Mouse (Mus musculus): ENCODE results near the gene She. TPM values are rescaled to one million over a fixed set of nuclear protein-coding genes. Genes with fewer than 3 reads are reported as not detected.

She gene
- 18.5 TPM for polyA plus RNA-seq (2014; fragmentation: Illumina TruSeq; extraction: RNeasy Lipid Tissue Mini Kit (QIAGEN cat#74804))

GRCm38 (mm10) chr3:89830815-89831591 is at the start of gene She:
Gene She (plus strand): TSS chr3:89831370.

Other genes starting within 250 kb of the She start
- gene Adar, start 116.3 kb upstream of the She start, polyA plus RNA-seq (2014; fragmentation: Illumina TruSeq; extraction: RNeasy Lipid Tissue Mini Kit (QIAGEN cat#74804)) = 3.9 TPM
- gene Chrnb2, start 66.7 kb upstream of the She start, polyA plus RNA-seq (2014; fragmentation: Illumina TruSeq; extraction: RNeasy Lipid Tissue Mini Kit (QIAGEN cat#74804)) = not detected
- 71.4 TPM for gene Ube2q1, start 57.8 kb upstream of the She start, polyA plus RNA-seq (2014; fragmentation: Illumina TruSeq; extraction: RNeasy Lipid Tissue Mini Kit (QIAGEN cat#74804))
- gene Il6ra, start 81.8 kb downstream of the She start, polyA plus RNA-seq (2014; fragmentation: Illumina TruSeq; extraction: RNeasy Lipid Tissue Mini Kit (QIAGEN cat#74804)) = 3.4 TPM
- 28.7 TPM for gene Atp8b2, start 132.1 kb downstream of the She start, polyA plus RNA-seq (2014; fragmentation: Illumina TruSeq; extraction: RNeasy Lipid Tissue Mini Kit (QIAGEN cat#74804))
- gene Hax1, start 167.4 kb downstream of the She start, polyA plus RNA-seq (2014; fragmentation: Illumina TruSeq; extraction: RNeasy Lipid Tissue Mini Kit (QIAGEN cat#74804)) = 45.4 TPM
- 132 TPM for gene 4933434E20Rik, start 220.3 kb downstream of the She start, polyA plus RNA-seq (2014; fragmentation: Illumina TruSeq; extraction: RNeasy Lipid Tissue Mini Kit (QIAGEN cat#74804))
- 137 TPM for gene Ubap2l, start 221.3 kb downstream of the She start, polyA plus RNA-seq (2014; fragmentation: Illumina TruSeq; extraction: RNeasy Lipid Tissue Mini Kit (QIAGEN cat#74804))
- gene Tpm3, start 241.3 kb downstream of the She start, polyA plus RNA-seq (2014; fragmentation: Illumina TruSeq; extraction: RNeasy Lipid Tissue Mini Kit (QIAGEN cat#74804)) = 273 TPM